Mouse (Mus musculus) E14TG2a.4 (cell line): ENCODE measurements around the gene Ppp1r16b.

Experiments used
- CTCF ChIP-seq: conservative IDR thresholded peaks from 2 replicates; pipeline ENCODE4 v1.5.1; 2014; ENCODE audit warnings: low read length
- NANOG ChIP-seq: IDR thresholded peaks from 2 replicates; pipeline ENCODE4 v1.6.1; 2014; ENCODE audit warnings: borderline replicate concordance, low read length, mixed read lengths
- POU5F1 ChIP-seq: IDR thresholded peaks from 2 replicates; pipeline ENCODE4 v1.6.1; 2014; ENCODE audit warnings: low read length, borderline replicate concordance

DNA sequence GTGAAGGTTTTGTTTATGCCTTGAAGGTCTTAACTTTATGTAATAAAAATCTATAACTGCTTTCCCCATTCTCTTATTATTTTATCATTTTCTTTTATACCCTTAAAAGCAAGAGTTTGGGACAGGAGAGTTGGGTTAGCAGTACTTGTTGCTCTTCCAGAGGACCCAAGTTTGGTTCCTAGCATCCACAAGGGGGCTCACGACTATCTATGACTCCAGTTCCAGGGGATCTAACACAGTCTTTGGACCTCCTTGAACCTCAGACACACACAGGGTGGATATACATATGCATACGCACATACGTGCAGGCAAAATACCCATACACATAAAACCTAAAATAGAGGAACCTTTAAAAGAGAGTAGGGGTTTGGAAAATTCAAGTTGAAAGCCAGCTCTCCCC lies 39.5 kb downstream of the Ppp1r16b start:
- TF ChIP-seq CTCF (no peak), NANOG (no peak), POU5F1 (no peak)
